Mouse (Mus musculus): ENCODE data around the gene Btnl10. TPM values are rescaled to one million over a fixed set of nuclear protein-coding genes. Genes with fewer than 3 reads are reported as not detected.

Gene Btnl10
- total RNA-seq (2021): not detected
- 0.04 and 0.09 TPM in 2 replicates for polyA plus RNA-seq (2012; rRNA removed)
- long read RNA-seq, partial matches to known transcripts: 0 of 1 reads
- long read RNA-seq, other reads (novel, unspliced or antisense): 1 of 1 reads

DNA sequence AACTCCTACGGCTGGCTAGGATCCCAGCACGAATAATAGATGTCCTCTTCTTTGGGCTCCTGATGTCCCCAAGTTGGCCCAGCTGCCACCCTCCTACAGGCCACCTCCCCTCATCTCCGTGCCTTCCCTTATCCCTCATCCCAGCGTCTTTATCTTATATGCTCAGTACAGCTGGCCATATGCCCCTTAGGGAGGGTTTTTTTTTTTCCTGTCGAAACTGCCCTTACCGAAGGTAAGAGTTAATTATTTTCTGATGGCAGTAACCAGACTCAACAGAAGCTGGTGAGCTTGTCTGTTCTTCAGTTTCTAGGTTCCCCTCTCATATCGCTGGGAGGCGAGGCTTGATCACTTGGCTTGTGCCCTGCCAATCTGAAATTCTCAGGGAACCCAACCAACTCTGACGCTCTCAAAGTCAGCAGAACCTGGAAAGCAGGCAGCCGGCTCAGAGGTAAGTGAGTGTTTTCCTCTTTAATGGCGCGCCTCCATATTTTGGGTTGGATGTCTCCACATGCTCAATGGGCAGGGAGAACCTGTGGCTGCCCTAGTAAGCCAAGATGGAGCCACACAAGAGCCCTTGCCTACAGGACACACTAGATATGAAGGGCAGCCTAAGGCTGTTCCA, at the start of gene Btnl10:
Gene Btnl10, plus strand, starts transcription at position 164 of the 622 bp plus-strand sequence.
- H3K36me3 ChIP-seq (ENCODE audit: control insufficient read depth, insufficient read depth, low read length): no peaks in the 10 kb centered on the region
- no peak within 1 kb of the TSS for H3K4me3 ChIP-seq
- no peak for DNase-seq
- no peak within 1 kb of the TSS for H3K9ac ChIP-seq (ENCODE audit: low read depth, low read length)
- no peaks in the 10 kb centered on the region for H3K79me2 ChIP-seq (replicated peaks; ENCODE audit: control insufficient read depth, insufficient read depth, low read length)
- intact Hi-C loops (cut with DNase I): no loop called here
- no peak for TF ChIP-seq CTCF (IDR thresholded peaks at IDR 0.05)
- no peak for TF ChIP-seq POLR2A (IDR thresholded peaks at IDR 0.05; ENCODE audit: insufficient read depth, low read depth, low read length)
- no peak for TF ChIP-seq EP300 (IDR thresholded peaks at IDR 0.05; ENCODE audit: insufficient read depth, low read depth, low read length)
- no peaks in the 10 kb centered on the region for H3K4me1 ChIP-seq (ENCODE audit: control insufficient read depth, insufficient read depth, low read length)
- 68% methylated on average over 12 of the region's 12 CpGs for WGBS
- no peak within 1 kb of the TSS for H3K27ac ChIP-seq
- H3K27me3 ChIP-seq (ENCODE audit: control insufficient read depth, insufficient read depth, low read length): peaks cover 3% of the 10 kb centered on the region; the same call in 1 of the 2 replicates

DNA sequence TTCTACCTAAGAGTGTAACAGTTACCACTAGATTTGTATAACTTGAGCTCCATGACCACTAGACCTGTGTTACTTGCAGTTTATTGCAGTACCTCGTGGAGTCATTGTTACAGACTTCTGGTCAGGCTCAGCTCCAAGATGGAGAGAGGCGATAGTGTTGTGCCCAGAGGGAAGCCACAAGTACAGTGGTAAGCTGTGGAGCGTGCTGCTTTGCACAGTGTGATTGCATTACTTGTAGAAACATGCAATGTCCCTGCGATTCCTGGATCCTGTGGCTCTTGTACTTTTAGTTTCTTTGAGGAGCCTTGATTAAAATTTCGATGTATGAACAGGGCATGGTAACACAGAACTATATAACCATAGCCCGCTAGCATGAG, 49.8 kb upstream of the Btnl10 start:
- Histone ChIP-seq H3K4me1 (ENCODE audit: control insufficient read depth, insufficient read depth, low read length) (no peaks in the 10 kb centered on the region; the same call in 1 of the 2 replicates), H3K27me3 (ENCODE audit: control insufficient read depth, insufficient read depth, low read length) (no peaks in the 10 kb centered on the region), H3K79me2 (replicated peaks; ENCODE audit: control insufficient read depth, insufficient read depth, low read length) (no peaks in the 10 kb centered on the region), H3K9ac (ENCODE audit: low read depth, low read length) (no peak overlapping the region), H3K36me3 (ENCODE audit: control insufficient read depth, insufficient read depth, low read length) (no peaks in the 10 kb centered on the region), H3K27ac (no peak overlapping the region), H3K4me3 (no peak overlapping the region)
- no peak for TF ChIP-seq CTCF (IDR thresholded peaks at IDR 0.05)
- TF ChIP-seq EP300 (IDR thresholded peaks at IDR 0.05; ENCODE audit: insufficient read depth, low read depth, low read length): no peak
- TF ChIP-seq POLR2A (IDR thresholded peaks at IDR 0.05; ENCODE audit: insufficient read depth, low read depth, low read length): no peak
- DNase-seq: no peak
- intact Hi-C loops (cut with DNase I): no loop called here
- WGBS: 82% methylated on average over 6 of the region's 6 CpGs

DNA sequence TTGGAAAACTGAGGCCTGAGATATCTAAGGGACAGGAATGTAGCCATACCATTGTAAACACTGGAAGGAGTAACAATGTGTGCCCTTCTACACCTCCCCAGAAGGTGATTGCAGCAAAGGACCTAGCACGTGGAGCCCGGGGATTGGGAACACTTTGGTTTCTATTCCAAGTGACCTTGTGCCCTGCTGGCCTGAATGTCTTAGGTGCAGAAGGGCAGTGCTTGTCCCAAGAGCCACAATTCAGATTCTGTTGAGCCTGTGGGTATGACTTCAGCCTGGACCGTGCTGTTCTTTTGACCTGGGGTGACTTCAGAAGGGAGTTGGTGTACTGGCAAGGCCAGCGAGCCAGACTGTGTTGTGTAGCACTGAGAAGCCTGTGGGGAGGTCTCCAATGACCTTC, 46.7 kb upstream of the Btnl10 start:
- no peak for DNase-seq
- H3K27me3 ChIP-seq (ENCODE audit: control insufficient read depth, insufficient read depth, low read length): no peaks in the 10 kb centered on the region
- WGBS: 67% methylated on average over 4 of the region's 4 CpGs

DNA sequence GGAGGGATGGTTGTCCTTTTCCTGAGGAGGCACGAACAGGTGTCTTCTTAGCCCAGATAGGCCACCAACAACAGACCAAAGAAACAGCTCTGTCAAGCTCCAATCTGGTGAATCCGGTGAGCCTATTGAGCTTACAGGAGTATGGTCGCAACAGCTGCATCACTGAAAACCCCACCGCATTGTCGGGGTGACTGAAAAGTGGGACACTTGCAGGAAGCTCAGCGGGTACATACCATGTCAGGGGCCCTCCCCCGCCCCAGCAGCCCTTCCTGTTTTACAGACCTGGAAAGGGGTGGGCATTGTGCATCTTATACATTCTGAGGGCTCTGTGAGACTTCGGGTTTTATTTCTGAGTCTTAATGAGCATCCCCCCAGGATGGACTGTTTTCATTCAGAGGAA, 34.0 kb upstream of the Btnl10 start:
- TF ChIP-seq CTCF (IDR thresholded peaks at IDR 0.05) (no peak), EP300 (IDR thresholded peaks at IDR 0.05; ENCODE audit: insufficient read depth, low read depth, low read length) (no peak), POLR2A (IDR thresholded peaks at IDR 0.05; ENCODE audit: insufficient read depth, low read depth, low read length) (no peak)
- intact Hi-C loops (cut with DNase I): no loop called here
- H3K36me3 ChIP-seq (ENCODE audit: control insufficient read depth, insufficient read depth, low read length): no peaks in the 10 kb centered on the region
- DNase-seq: no peak
- no peak overlapping the region for H3K9ac ChIP-seq (ENCODE audit: low read depth, low read length)
- no peak overlapping the region for H3K4me3 ChIP-seq
- no peaks in the 10 kb centered on the region for H3K27me3 ChIP-seq (ENCODE audit: control insufficient read depth, insufficient read depth, low read length)
- no peaks in the 10 kb centered on the region for H3K4me1 ChIP-seq (ENCODE audit: control insufficient read depth, insufficient read depth, low read length)
- no peaks in the 10 kb centered on the region for H3K79me2 ChIP-seq (replicated peaks; ENCODE audit: control insufficient read depth, insufficient read depth, low read length)
- 76% methylated on average over 8 of the region's 8 CpGs for WGBS
- H3K27ac ChIP-seq: no peak overlapping the region

More for the DNA sequence above, 46.7 kb upstream of the Btnl10 start:
- intact Hi-C loops (cut with DNase I): no loop called here
- H3K4me3 ChIP-seq: no peak overlapping the region
- H3K36me3 ChIP-seq (ENCODE audit: control insufficient read depth, insufficient read depth, low read length): no peaks in the 10 kb centered on the region
- H3K9ac ChIP-seq (ENCODE audit: low read depth, low read length): no peak overlapping the region
- H3K27ac ChIP-seq: no peak overlapping the region
- H3K79me2 ChIP-seq (replicated peaks; ENCODE audit: control insufficient read depth, insufficient read depth, low read length): no peaks in the 10 kb centered on the region
- TF ChIP-seq POLR2A (IDR thresholded peaks at IDR 0.05; ENCODE audit: insufficient read depth, low read depth, low read length): no peak
- no peak for TF ChIP-seq CTCF (IDR thresholded peaks at IDR 0.05)
- no peak for TF ChIP-seq EP300 (IDR thresholded peaks at IDR 0.05; ENCODE audit: insufficient read depth, low read depth, low read length)
- no peaks in the 10 kb centered on the region; the same call in 1 of the 2 replicates for H3K4me1 ChIP-seq (ENCODE audit: control insufficient read depth, insufficient read depth, low read length)

DNA sequence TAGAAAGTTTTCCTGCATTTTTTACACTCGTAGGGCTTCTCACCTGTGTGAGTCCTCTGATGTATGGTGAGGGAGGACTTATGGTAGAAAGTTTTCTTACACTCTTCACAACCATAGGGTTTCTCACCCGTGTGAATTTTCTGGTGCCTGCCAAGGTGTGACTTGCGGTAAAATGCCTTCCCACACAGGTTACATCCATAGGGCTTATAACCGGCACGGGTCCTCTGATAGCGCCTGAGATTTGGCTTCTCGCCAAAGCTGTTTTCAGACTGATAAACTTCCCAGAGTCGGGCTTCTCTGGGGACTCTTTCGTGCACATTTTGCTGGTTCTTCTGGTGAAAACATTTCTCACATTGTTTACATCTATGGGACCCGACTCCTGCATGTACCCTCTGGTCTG, 27.2 kb upstream of the Btnl10 start:
- Histone ChIP-seq H3K4me1 (ENCODE audit: control insufficient read depth, insufficient read depth, low read length) (no peaks in the 10 kb centered on the region; the same call in 1 of the 2 replicates), H3K27me3 (ENCODE audit: control insufficient read depth, insufficient read depth, low read length) (no peaks in the 10 kb centered on the region), H3K36me3 (ENCODE audit: control insufficient read depth, insufficient read depth, low read length) (peaks cover 2% of the 10 kb centered on the region; the same call in 1 of the 2 replicates), H3K27ac (no peak overlapping the region), H3K79me2 (replicated peaks; ENCODE audit: control insufficient read depth, insufficient read depth, low read length) (no peaks in the 10 kb centered on the region), H3K9ac (ENCODE audit: low read depth, low read length) (no peak overlapping the region), H3K4me3 (no peak overlapping the region)
- intact Hi-C loops (cut with DNase I): no loop called here
- WGBS: 72% methylated on average over 10 of the region's 10 CpGs
- TF ChIP-seq POLR2A (IDR thresholded peaks at IDR 0.05; ENCODE audit: insufficient read depth, low read depth, low read length) (no peak), CTCF (IDR thresholded peaks at IDR 0.05) (no peak), EP300 (IDR thresholded peaks at IDR 0.05; ENCODE audit: insufficient read depth, low read depth, low read length) (no peak)
- no peak for DNase-seq

DNA sequence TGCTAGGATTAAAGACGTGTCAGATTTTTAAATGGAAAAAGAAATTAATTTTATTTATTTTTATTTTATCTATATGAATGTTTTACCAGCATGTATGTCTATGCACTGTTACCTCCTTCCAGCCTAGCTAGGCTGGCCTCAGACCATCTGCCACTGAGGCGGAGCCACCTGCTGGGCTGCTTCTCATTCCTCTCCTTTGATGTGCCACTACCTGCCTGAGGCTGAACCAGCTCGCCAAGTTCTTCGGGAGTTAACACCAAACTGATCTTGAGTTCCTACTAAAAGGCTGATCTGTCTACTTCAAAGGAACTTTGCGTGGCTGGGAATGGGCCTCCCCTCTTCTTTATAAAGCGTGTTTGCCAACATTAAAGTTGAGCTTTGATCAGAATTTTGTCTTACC, 23.3 kb upstream of the Btnl10 start:
- Histone ChIP-seq H3K27ac (no peak overlapping the region), H3K4me1 (ENCODE audit: control insufficient read depth, insufficient read depth, low read length) (no peaks in the 10 kb centered on the region; the same call in 1 of the 2 replicates), H3K9ac (ENCODE audit: low read depth, low read length) (no peak overlapping the region), H3K79me2 (replicated peaks; ENCODE audit: control insufficient read depth, insufficient read depth, low read length) (no peaks in the 10 kb centered on the region), H3K4me3 (no peak overlapping the region), H3K36me3 (ENCODE audit: control insufficient read depth, insufficient read depth, low read length) (peaks cover 8% of the 10 kb centered on the region), H3K27me3 (ENCODE audit: control insufficient read depth, insufficient read depth, low read length) (no peaks in the 10 kb centered on the region)
- TF ChIP-seq POLR2A (IDR thresholded peaks at IDR 0.05; ENCODE audit: insufficient read depth, low read depth, low read length) (no peak), EP300 (IDR thresholded peaks at IDR 0.05; ENCODE audit: insufficient read depth, low read depth, low read length) (no peak), CTCF (IDR thresholded peaks at IDR 0.05) (no peak)
- intact Hi-C loops (cut with DNase I): no loop called here
- DNase-seq: no peak
- WGBS: 92% methylated on average over 6 of the region's 6 CpGs

All from heart, adult 2 months (tissue).